Mouse (Mus musculus) small intestine, adult 2 months (tissue): Measurements from ENCODE around the gene Atp8a2.

Source experiments
- CTCF ChIP-seq: fragments of 200-500 bp; IDR thresholded peaks from 2 replicates; pipeline ENCODE4 v1.5.1; 2012; ENCODE audit warnings: low read depth, mild to moderate bottlenecking, control low read depth, inconsistent platforms, low read length, moderate library complexity, mixed read lengths; ENCODE audit not compliant: insufficient replicate concordance, insufficient read length; ENCODE audit errors: extremely low read depth
- POLR2A ChIP-seq: fragments of 200-500 bp; IDR thresholded peaks from 2 replicates; pipeline ENCODE4 v1.6.1; 2012; ENCODE audit warnings: low read depth, mild to moderate bottlenecking, control low read depth, inconsistent platforms, low read length, moderate library complexity

DNA sequence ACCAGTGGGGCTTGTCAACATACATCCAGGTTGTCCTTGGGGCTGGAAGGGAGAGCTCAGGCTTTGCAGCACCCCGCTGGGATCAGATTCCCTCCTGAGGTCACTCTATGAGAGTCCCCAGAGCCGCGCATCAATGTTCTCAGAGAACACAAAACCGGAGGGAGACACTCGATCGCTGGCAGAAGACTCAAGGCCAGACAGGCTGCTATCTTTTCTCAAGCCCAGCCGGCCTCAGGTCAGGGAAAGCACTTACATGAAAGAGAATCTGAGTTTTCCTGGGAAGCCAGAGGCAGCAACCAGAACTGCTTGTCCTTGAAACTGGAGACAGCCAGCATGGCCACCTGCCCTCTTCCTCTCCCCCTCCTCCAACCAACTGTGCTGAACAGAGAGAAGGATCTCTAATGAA is 519.4 kb downstream of the Atp8a2 start:
- TF ChIP-seq POLR2A = no peak
- TF ChIP-seq CTCF = no peak
